Mouse (Mus musculus) WW6 (cell line): ENCODE data around the gene Bcar3.

Source experiments
- DNase-seq: peaks from one replicate; pipeline ENCODE4 v3.0.0-alpha.2; 2013; ENCODE audit warnings: low read depth, low spot score

Bcar3 gene

GRCm38 (mm10) chr3:122481891-122482739 lies 188.2 kb downstream of the Bcar3 start:
- no peak for DNase-seq

- no peak for DNase-seq
Observed at GRCm38 (mm10) chr3:122483066-122483782, 189.3 kb downstream of the Bcar3 start.

GRCm38 (mm10) chr3:122483783-122484130 lies 189.8 kb downstream of the Bcar3 start:
- DNase-seq, result no peak

GRCm38 (mm10) chr3:122484301-122484700 lies 190.4 kb downstream of the Bcar3 start:
- no peak for DNase-seq

GRCm38 (mm10) chr3:122485699-122486098 lies 191.8 kb downstream of the Bcar3 start:
- no peak for DNase-seq

GRCm38 (mm10) chr3:122486193-122486592 lies 192.3 kb downstream of the Bcar3 start:
- DNase-seq, result no peak

GRCm38 (mm10) chr3:122488051-122488754 lies 194.3 kb downstream of the Bcar3 start:
- DNase-seq, result no peak

GRCm38 (mm10) chr3:122490574-122490973 lies 196.6 kb downstream of the Bcar3 start:
- no peak for DNase-seq

- no peak for DNase-seq
Observed at GRCm38 (mm10) chr3:122492006-122492405, 198.1 kb downstream of the Bcar3 start.

- no peak for DNase-seq
Observed at GRCm38 (mm10) chr3:122492872-122493615, 199.1 kb downstream of the Bcar3 start.

GRCm38 (mm10) chr3:122494764-122495163 lies 200.8 kb downstream of the Bcar3 start:
- no peak for DNase-seq

- DNase-seq, result no peak
Observed at GRCm38 (mm10) chr3:122497871-122498270, 203.9 kb downstream of the Bcar3 start.

- no peak for DNase-seq
Observed at GRCm38 (mm10) chr3:122498528-122498927, 204.6 kb downstream of the Bcar3 start.

- no peak for DNase-seq
Observed at GRCm38 (mm10) chr3:122499647-122500046, 205.7 kb downstream of the Bcar3 start.

GRCm38 (mm10) chr3:122500929-122501328 lies 207.0 kb downstream of the Bcar3 start:
- DNase-seq, result no peak

- no peak for DNase-seq
Observed at GRCm38 (mm10) chr3:122506343-122506916, 212.5 kb downstream of the Bcar3 start.

GRCm38 (mm10) chr3:122507826-122508225 lies 213.9 kb downstream of the Bcar3 start:
- DNase-seq, result no peak

GRCm38 (mm10) chr3:122509084-122509483 lies 215.1 kb downstream of the Bcar3 start:
- DNase-seq, result no peak

- DNase-seq, result no peak
Observed at GRCm38 (mm10) chr3:122509534-122510239, 215.8 kb downstream of the Bcar3 start.

GRCm38 (mm10) chr3:122510240-122510750 lies 216.4 kb downstream of the Bcar3 start:
- DNase-seq, result no peak
